Comparison of ENCODE assay signal across 8 mouse cellular contexts in genomic region chr17:56990115-56990746, GRCm38 (mm10). TPM values are rescaled to one million over a fixed set of nuclear protein-coding genes. Genes with fewer than 3 reads are reported as not detected.
DNase-seq lines count a peak whose midpoint lies in the region; ATAC-seq and TF ChIP-seq lines count a peak whose summit lies in the region.

Clpp (plus strand) TSS chr17:56990305.

- peak; percentile 90 for ATAC-seq in embryonic facial prominence, embryonic 13.5 days (ENCODE audit: insufficient number of reproducible peaks, insufficient read depth, low FRiP score, low TSS enrichment, low read depth)
- ATAC-seq in limb, embryonic 12.5 days (ENCODE audit: insufficient number of reproducible peaks, insufficient read depth, low FRiP score, low TSS enrichment, low read depth): peak; percentile 95
- peak; percentile 97 for ATAC-seq in midbrain, embryonic 15.5 days (replicated peaks)

- H3K4me2 ChIP-seq in embryonic facial prominence, embryonic 13.5 days: peak within 1 kb of the TSS; percentile 81
- H3K4me2 ChIP-seq in limb, embryonic 12.5 days: peak within 1 kb of the TSS; percentile 68
- H3K4me2 ChIP-seq in midbrain, embryonic 15.5 days: peak within 1 kb of the TSS; percentile 66

- H3K4me1 ChIP-seq in embryonic facial prominence, embryonic 13.5 days: peaks cover 11% of the 10 kb centered on the region
- peaks cover 4% of the 10 kb centered on the region; the same call in 1 of the 2 replicates for H3K4me1 ChIP-seq in kidney, adult 2 months (ENCODE audit: control insufficient read depth, insufficient read depth, low read length)
- peaks cover 6% of the 10 kb centered on the region for H3K4me1 ChIP-seq in limb, embryonic 12.5 days (replicated peaks)
- peaks cover 16% of the 10 kb centered on the region for H3K4me1 ChIP-seq in midbrain, embryonic 15.5 days
- H3K4me1 ChIP-seq in spleen, adult 2 months (ENCODE audit: control insufficient read depth, insufficient read depth, insufficient read length): peaks cover 6% of the 10 kb centered on the region; the same call in 1 of the 2 replicates

- TF ChIP-seq CTCF in kidney, adult 2 months (conservative IDR thresholded peaks at IDR 0.05; ENCODE audit: insufficient read depth, insufficient read length, low read depth, low read length): no peak
- TF ChIP-seq CTCF in spleen, adult 2 months (IDR thresholded peaks at IDR 0.05; ENCODE audit: extremely low read depth, insufficient read depth, insufficient read length, insufficient replicate concordance): no peak

- H3K27me3 ChIP-seq in embryonic facial prominence, embryonic 13.5 days: no peaks in the 10 kb centered on the region
- no peaks in the 10 kb centered on the region for H3K27me3 ChIP-seq in kidney, adult 2 months (replicated peaks; ENCODE audit: control insufficient read depth, insufficient read depth, low read length)
- no peaks in the 10 kb centered on the region for H3K27me3 ChIP-seq in limb, embryonic 12.5 days
- no peaks in the 10 kb centered on the region for H3K27me3 ChIP-seq in midbrain, embryonic 15.5 days (replicated peaks)
- no peaks in the 10 kb centered on the region for H3K27me3 ChIP-seq in spleen, adult 2 months (ENCODE audit: control insufficient read depth, insufficient read depth, low read length)

- H3K4me3 ChIP-seq in embryonic facial prominence, embryonic 13.5 days: peak within 1 kb of the TSS; percentile 90
- H3K4me3 ChIP-seq in kidney, adult 2 months (ENCODE audit: insufficient read depth, low read depth, low read length): peak within 1 kb of the TSS; percentile 95
- H3K4me3 ChIP-seq in limb, embryonic 12.5 days (replicated peaks): peak within 1 kb of the TSS; percentile 80
- peak within 1 kb of the TSS; percentile 87 for H3K4me3 ChIP-seq in midbrain, embryonic 15.5 days
- H3K4me3 ChIP-seq in spleen, adult 2 months (ENCODE audit: extremely low read depth, insufficient read depth, insufficient read length): peak within 1 kb of the TSS; percentile 92

- peak within 1 kb of the TSS; percentile 85 for H3K9ac ChIP-seq in embryonic facial prominence, embryonic 13.5 days
- H3K9ac ChIP-seq in limb, embryonic 12.5 days (replicated peaks): peak within 1 kb of the TSS; percentile 82
- peak within 1 kb of the TSS; percentile 88 for H3K9ac ChIP-seq in midbrain, embryonic 15.5 days

- H3K36me3 ChIP-seq in embryonic facial prominence, embryonic 13.5 days: peaks cover 36% of the 10 kb centered on the region
- H3K36me3 ChIP-seq in kidney, adult 2 months (ENCODE audit: control insufficient read depth, insufficient read depth, low read length): no peaks in the 10 kb centered on the region; the same call in 1 of the 2 replicates
- peaks cover 40% of the 10 kb centered on the region for H3K36me3 ChIP-seq in limb, embryonic 12.5 days
- peaks cover 24% of the 10 kb centered on the region for H3K36me3 ChIP-seq in midbrain, embryonic 15.5 days (replicated peaks)
- H3K36me3 ChIP-seq in spleen, adult 2 months (ENCODE audit: control insufficient read depth, insufficient read depth, low read length): peaks cover 19% of the 10 kb centered on the region

- peak; percentile 97 for DNase-seq in 3134 (ENCODE audit: extremely low read depth, insufficient read length, low spot score)
- DNase-seq in adrenal gland, postnatal 36 days: peak; percentile 95 to 96
- peak; percentile 98 for DNase-seq in heart, adult 18-20 months
- DNase-seq in kidney, adult 2 months: peak; percentile 98
- peak; percentile 94 to 98 for DNase-seq in spleen, adult 2 months (ENCODE audit: low read depth in 1 of 2, low spot score in 2 of 2)

- H3K9me3 ChIP-seq in embryonic facial prominence, embryonic 13.5 days: no peaks in the 10 kb centered on the region
- no peaks in the 10 kb centered on the region for H3K9me3 ChIP-seq in limb, embryonic 12.5 days
- H3K9me3 ChIP-seq in midbrain, embryonic 15.5 days: no peaks in the 10 kb centered on the region

- under 1% methylated on average over 52 of the region's 52 CpGs for WGBS in embryonic facial prominence, embryonic 13.5 days
- under 1% methylated on average over 52 of the region's 52 CpGs for WGBS in kidney, adult 2 months
- under 1% methylated on average over 52 of the region's 52 CpGs for WGBS in limb, embryonic 12.5 days
- 0% methylated on average over 52 of the region's 52 CpGs for WGBS in midbrain, embryonic 15.5 days
- WGBS in spleen, adult 2 months: 1% methylated on average over 52 of the region's 52 CpGs

- peak; percentile 86 for TF ChIP-seq POLR2A in kidney, adult 2 months (IDR thresholded peaks at IDR 0.05; ENCODE audit: low read depth, low read length)
- TF ChIP-seq POLR2A in spleen, adult 2 months (IDR thresholded peaks at IDR 0.05; ENCODE audit: low read depth, low read length): peak; percentile 91

- peak within 1 kb of the TSS; percentile 77 for H3K27ac ChIP-seq in embryonic facial prominence, embryonic 13.5 days
- H3K27ac ChIP-seq in kidney, adult 2 months (ENCODE audit: insufficient read depth, low read depth, low read length): peak within 1 kb of the TSS; percentile 80
- peak within 1 kb of the TSS; percentile 72; the same call in 1 of the 2 replicates for H3K27ac ChIP-seq in limb, embryonic 12.5 days
- peak within 1 kb of the TSS; percentile 90 for H3K27ac ChIP-seq in midbrain, embryonic 15.5 days
- peak within 1 kb of the TSS; percentile 85 for H3K27ac ChIP-seq in spleen, adult 2 months (ENCODE audit: insufficient read depth, low read length)

RNA-seq across cellular contexts. Expression of gene Clpp, which starts in this region (rescaled TPM):
- 100 to 1,000 TPM; 110 to 114 TPM for total RNA-seq in adrenal gland, postnatal 36 days (2021)
- polyA plus RNA-seq in embryonic facial prominence, embryonic 13.5 days (2015; fragmentation: Nextera tagmentation; extraction: Ambion mirVana): 149 and 160 TPM in 2 replicates
- 10 to 100 TPM; 80.9 to 83.1 TPM for total RNA-seq in heart, adult 18-20 months (2021)
- polyA plus RNA-seq in kidney, adult 2 months (2012; rRNA removed): 245 and 276 TPM in 2 replicates
- polyA plus RNA-seq in limb, embryonic 12.5 days (2016; fragmentation: Nextera tagmentation; extraction: Ambion mirVana): 147 and 151 TPM in 2 replicates
- 180 and 188 TPM in 2 replicates for polyA plus RNA-seq in midbrain, embryonic 15.5 days (2015; fragmentation: Nextera tagmentation; extraction: Ambion mirVana)
- 66.7 and 103 TPM in 2 replicates for polyA plus RNA-seq in spleen, adult 2 months (2012; rRNA removed)

Comparison
In these comparisons a context has a peak if more than half of its experiments do, and no peak if none do; other contexts are left out.
1. Peak in every context shown above with its lines: DNase-seq, ATAC-seq, H3K4me3 ChIP-seq and H3K27ac ChIP-seq.